Mouse (Mus musculus) embryo, embryonic 10 days (tissue): ENCODE results near the gene Nars2.

Source experiments
- DNase-seq: peaks from one replicate; pipeline ENCODE4 v3.0.0-alpha.2; 2015; ENCODE audit warnings: low spot score

Nars2 gene

GRCm38 (mm10) chr7:96971027-96971996 is 20.0 kb downstream of the Nars2 start:
- no peak for DNase-seq

GRCm38 (mm10) chr7:96972138-96972904 is 21.0 kb downstream of the Nars2 start:
- DNase-seq: no peak

- no peak for DNase-seq
Observed at GRCm38 (mm10) chr7:96975914-96976313, 24.6 kb downstream of the Nars2 start.

GRCm38 (mm10) chr7:96977209-96977608 is 25.9 kb downstream of the Nars2 start:
- DNase-seq: no peak

GRCm38 (mm10) chr7:96981366-96981765 is 30.1 kb downstream of the Nars2 start:
- DNase-seq: no peak

GRCm38 (mm10) chr7:96983660-96984347 is 32.5 kb downstream of the Nars2 start:
- no peak for DNase-seq

- DNase-seq: peak; percentile 76
Observed at GRCm38 (mm10) chr7:96985798-96986197, 34.5 kb downstream of the Nars2 start.

- DNase-seq: peak; percentile 39
Observed at GRCm38 (mm10) chr7:96986795-96987445, 35.6 kb downstream of the Nars2 start.

- DNase-seq: no peak
Observed at GRCm38 (mm10) chr7:96987676-96988075, 36.4 kb downstream of the Nars2 start.

- DNase-seq: no peak
Observed at GRCm38 (mm10) chr7:97012956-97013355, 61.7 kb downstream of the Nars2 start.

- DNase-seq: no peak
Observed at GRCm38 (mm10) chr7:97018005-97018404, 66.7 kb downstream of the Nars2 start.

- DNase-seq: no peak
Observed at GRCm38 (mm10) chr7:97018418-97018817, 67.1 kb downstream of the Nars2 start.

GRCm38 (mm10) chr7:97019303-97019702 is 68.0 kb downstream of the Nars2 start:
- no peak for DNase-seq

- DNase-seq: no peak
Observed at GRCm38 (mm10) chr7:97026772-97027358, 75.6 kb downstream of the Nars2 start.

- no peak for DNase-seq
Observed at GRCm38 (mm10) chr7:97029151-97029550, 77.8 kb downstream of the Nars2 start.

- no peak for DNase-seq
Observed at GRCm38 (mm10) chr7:97032412-97032811, 81.1 kb downstream of the Nars2 start.

GRCm38 (mm10) chr7:97039641-97040040 is 88.3 kb downstream of the Nars2 start:
- peak; percentile 16 for DNase-seq

GRCm38 (mm10) chr7:97041868-97042449 is 90.7 kb downstream of the Nars2 start:
- DNase-seq: no peak

GRCm38 (mm10) chr7:97042981-97043380 is 91.7 kb downstream of the Nars2 start:
- DNase-seq: peak; percentile 11

GRCm38 (mm10) chr7:97060966-97061365 is 109.7 kb downstream of the Nars2 start:
- no peak for DNase-seq

GRCm38 (mm10) chr7:97071512-97071911 is 120.2 kb downstream of the Nars2 start:
- no peak for DNase-seq
